Mouse (Mus musculus) liver, postnatal 0 days (tissue): ENCODE results near the gene Ccl27a. TPM values are rescaled to one million over a fixed set of nuclear protein-coding genes. Genes with fewer than 3 reads are reported as not detected.
"Not testable (repeated sequence)": the region's sequence is repeated elsewhere in the genome, so short reads cannot be mapped to it uniquely, and the experiment has no call there.

ENCODE experiments used
- ATAC-seq: fragments of 200-750 bp; cut with Nextera tagmentation; 2 replicates; pipeline ENCODE4 v1.8.0; 2017; ENCODE audit warnings: mild to moderate bottlenecking, moderate library complexity
- DNase-seq: peaks from one replicate; pipeline ENCODE4 v3.0.0-alpha.2; 2016
- H3K27ac ChIP-seq: fragments of 300-500 bp; sonication (generic); 2 replicates; pipeline ENCODE4 v1.5.1; 2014; ENCODE audit warnings: antibody characterized with exemption, moderate library complexity, mild to moderate bottlenecking, low read depth
- H3K27me3 ChIP-seq: fragments of 300-500 bp; sonication (generic); 2 replicates; pipeline ENCODE4 v1.6.1; 2014; ENCODE audit warnings: low read length, control low read depth, mixed read lengths; ENCODE audit not compliant: insufficient read depth
- H3K36me3 ChIP-seq: fragments of 300-500 bp; sonication (generic); replicated peaks from 2 replicates; pipeline ENCODE4 v1.6.1; 2014; ENCODE audit warnings: mild to moderate bottlenecking, control low read depth, low read length, moderate library complexity, mixed read lengths; ENCODE audit not compliant: insufficient read depth
- H3K4me1 ChIP-seq: fragments of 300-500 bp; sonication (generic); 2 replicates; pipeline ENCODE4 v1.6.1; 2014; ENCODE audit warnings: antibody characterized with exemption, mild to moderate bottlenecking, control low read depth; ENCODE audit not compliant: insufficient read depth
- H3K4me2 ChIP-seq: fragments of 300-500 bp; sonication (generic); 2 replicates; pipeline ENCODE4 v1.6.1; 2014; ENCODE audit warnings: low read depth, mild to moderate bottlenecking, low read length, moderate library complexity, mixed read lengths
- H3K4me3 ChIP-seq: fragments of 300-500 bp; sonication (generic); 2 replicates; pipeline ENCODE4 v1.5.1; 2014; ENCODE audit warnings: low read depth, low read length
- H3K9ac ChIP-seq: fragments of 300-500 bp; sonication (generic); replicated peaks from 2 replicates; pipeline ENCODE4 v1.6.1; 2014; ENCODE audit warnings: mild to moderate bottlenecking, moderate library complexity
- H3K9me3 ChIP-seq: fragments of 300-500 bp; sonication (generic); 2 replicates; pipeline ENCODE4 v1.6.1; 2016; ENCODE audit warnings: mild to moderate bottlenecking, control low read depth, low read length, mixed read lengths
- WGBS: fragments of 180-500 bp; shearing (Covaris S2); extraction: QIAGEN DNeasy Blood & Tissue Kit; methylation state at CpG from one replicate; pipeline ENCODE4 v1.1.7; 2014; ENCODE audit not compliant: insufficient replicate concordance; 5-methylcytosine and 5-hydroxymethylcytosine counted together
- polyA plus RNA-seq: library from polyadenylated mRNA; unstranded; fragments of >200 nt; fragmentation: Nextera tagmentation; extraction: Ambion mirVana; gene quantifications from 2 replicates; pipeline ENCODE4 v1.2.1, GENCODE M21; 2015

Gene Ccl27a
- polyA plus RNA-seq, result 10.1 and 11.7 TPM in 2 replicates

- H3K36me3 ChIP-seq, H3K9me3 ChIP-seq, H3K27me3 ChIP-seq, H3K9ac ChIP-seq, ATAC-seq, H3K4me1 ChIP-seq: not testable (repeated sequence)
- Histone ChIP-seq H3K4me3 (peak within 1 kb of the TSS; percentile 40), H3K27ac (peak within 1 kb of the TSS; percentile 52; the same call in 1 of the 2 replicates), H3K4me2 (peak within 1 kb of the TSS; percentile 55)
- 5% methylated on average over 12 of the region's 14 CpGs for WGBS
- DNase-seq, result peak; percentile 84
These were observed at the start of gene Ccl27a for GRCm38 (mm10) chr4:41774002-41774401. Gene Ccl27a (minus strand): TSS chr4:41774247.

GRCm38 (mm10) chr4:41783197-41783596 is 9.2 kb upstream of the Ccl27a start:
- WGBS, result 54% methylated on average over 2 of the region's 3 CpGs
- H3K9me3 ChIP-seq, DNase-seq, H3K4me2 ChIP-seq, H3K27ac ChIP-seq, ATAC-seq, H3K36me3 ChIP-seq, H3K9ac ChIP-seq, H3K27me3 ChIP-seq, H3K4me1 ChIP-seq, H3K4me3 ChIP-seq: not testable (repeated sequence)

- ATAC-seq, H3K4me1 ChIP-seq, H3K27me3 ChIP-seq, H3K4me2 ChIP-seq, H3K4me3 ChIP-seq, H3K9me3 ChIP-seq, H3K27ac ChIP-seq, DNase-seq, H3K36me3 ChIP-seq, H3K9ac ChIP-seq: not testable (repeated sequence)
- 47% methylated on average over 4 of the region's 4 CpGs for WGBS
These were observed 8.7 kb upstream of the Ccl27a start for GRCm38 (mm10) chr4:41782711-41783110.

- H3K9ac ChIP-seq, DNase-seq, ATAC-seq, H3K4me3 ChIP-seq, H3K27me3 ChIP-seq, H3K9me3 ChIP-seq, H3K36me3 ChIP-seq, H3K4me1 ChIP-seq, H3K4me2 ChIP-seq, H3K27ac ChIP-seq: not testable (repeated sequence)
- 28% methylated on average over 14 of the region's 21 CpGs for WGBS
These were observed 7.9 kb upstream of the Ccl27a start for GRCm38 (mm10) chr4:41781748-41782485.

GRCm38 (mm10) chr4:41781271-41781670 is 7.2 kb upstream of the Ccl27a start:
- 24% methylated on average over 6 of the region's 9 CpGs for WGBS
- not testable (repeated sequence) for H3K4me3 ChIP-seq, ATAC-seq, H3K36me3 ChIP-seq, H3K27ac ChIP-seq, H3K9ac ChIP-seq, DNase-seq, H3K4me1 ChIP-seq, H3K4me2 ChIP-seq, H3K27me3 ChIP-seq, H3K9me3 ChIP-seq

GRCm38 (mm10) chr4:41775840-41776239 is 1.8 kb upstream of the Ccl27a start:
- not testable (repeated sequence) for H3K9ac ChIP-seq, H3K9me3 ChIP-seq, H3K36me3 ChIP-seq, DNase-seq, H3K4me1 ChIP-seq, H3K27ac ChIP-seq, H3K27me3 ChIP-seq, H3K4me3 ChIP-seq, ATAC-seq, H3K4me2 ChIP-seq
- 77% methylated on average over 1 of the region's 1 CpGs for WGBS

- H3K27ac ChIP-seq, ATAC-seq, H3K36me3 ChIP-seq, H3K9me3 ChIP-seq, H3K27me3 ChIP-seq, DNase-seq, H3K9ac ChIP-seq, H3K4me1 ChIP-seq: not testable (repeated sequence)
- Histone ChIP-seq H3K4me3 (peak overlapping the region; percentile 40; the same call in 1 of the 2 replicates), H3K4me2 (peak overlapping the region; percentile 47; the same call in 1 of the 2 replicates)
- 79% methylated on average over 3 of the region's 3 CpGs for WGBS
These were observed 459 bp upstream of the Ccl27a start for GRCm38 (mm10) chr4:41774506-41774905.

GRCm38 (mm10) chr4:41773502-41773901 is 545 bp downstream of the Ccl27a start:
- Histone ChIP-seq H3K4me3 (peak overlapping the region; percentile 40), H3K27ac (peak overlapping the region; percentile 52; the same call in 1 of the 2 replicates), H3K4me2 (peak overlapping the region; percentile 55; the same call in 1 of the 2 replicates)
- H3K36me3 ChIP-seq, H3K27me3 ChIP-seq, H3K4me1 ChIP-seq, H3K9me3 ChIP-seq, ATAC-seq, H3K9ac ChIP-seq: not testable (repeated sequence)
- 2% methylated on average over 9 of the region's 25 CpGs for WGBS
- DNase-seq, result peak; percentile 70

GRCm38 (mm10) chr4:41772946-41773345 is 1.1 kb downstream of the Ccl27a start:
- not testable (repeated sequence) for H3K27ac ChIP-seq, H3K27me3 ChIP-seq, H3K4me3 ChIP-seq, H3K9ac ChIP-seq, H3K4me1 ChIP-seq, DNase-seq, H3K9me3 ChIP-seq, H3K36me3 ChIP-seq, ATAC-seq
- peak overlapping the region; percentile 51 for H3K4me2 ChIP-seq
- 22% methylated on average over 5 of the region's 16 CpGs for WGBS

- 59% methylated on average over 10 of the region's 10 CpGs for WGBS
These were observed 6.7 kb downstream of the Ccl27a start for GRCm38 (mm10) chr4:41767301-41767700.

More at GRCm38 (mm10) chr4:41767301-41767700, 6.7 kb downstream of the Ccl27a start:
- H3K4me3 ChIP-seq, H3K9ac ChIP-seq, H3K27ac ChIP-seq, H3K9me3 ChIP-seq, H3K4me2 ChIP-seq, ATAC-seq, H3K36me3 ChIP-seq, H3K27me3 ChIP-seq, DNase-seq, H3K4me1 ChIP-seq: not testable (repeated sequence)
